8 mouse cellular contexts compared by ENCODE assay signal in genomic region chr12:56611504-56612348, GRCm38 (mm10). TPM values are rescaled to one million over a fixed set of nuclear protein-coding genes. Genes with fewer than 3 reads are reported as not detected.
DNase-seq lines count a peak whose midpoint lies in the region; ATAC-seq lines count a peak whose summit lies in the region.

No protein-coding gene starts in this region.

- H3K4me1 ChIP-seq in kidney, embryonic 14.5 days (ENCODE audit: control insufficient read depth, insufficient read depth, low read length) = peaks cover 4% of the 10 kb centered on the region; the same call in 1 of the 2 replicates
- H3K4me1 ChIP-seq in forebrain, embryonic 15.5 days = peaks cover 17% of the 10 kb centered on the region
- H3K4me1 ChIP-seq in limb, embryonic 11.5 days (ENCODE audit: control insufficient read depth, insufficient read depth, low read length) = peaks cover 14% of the 10 kb centered on the region
- H3K4me1 ChIP-seq in neural tube, embryonic 14.5 days (ENCODE audit: control insufficient read depth, insufficient read depth, low read length) = peaks cover 5% of the 10 kb centered on the region

- H3K9me3 ChIP-seq in kidney, embryonic 14.5 days (ENCODE audit: control insufficient read depth, low read length) = no peaks in the 10 kb centered on the region
- no peaks in the 10 kb centered on the region for H3K9me3 ChIP-seq in forebrain, embryonic 15.5 days
- no peaks in the 10 kb centered on the region for H3K9me3 ChIP-seq in limb, embryonic 11.5 days (ENCODE audit: control insufficient read depth, low read length)
- H3K9me3 ChIP-seq in neural tube, embryonic 14.5 days (ENCODE audit: control insufficient read depth, low read length) = no peaks in the 10 kb centered on the region

- H3K27me3 ChIP-seq in kidney, embryonic 14.5 days (ENCODE audit: control insufficient read depth, insufficient read depth, low read length) = peaks cover 93% of the 10 kb centered on the region
- H3K27me3 ChIP-seq in forebrain, embryonic 15.5 days = peaks cover 96% of the 10 kb centered on the region
- H3K27me3 ChIP-seq in limb, embryonic 11.5 days (ENCODE audit: control insufficient read depth, insufficient read depth, low read length) = peaks cover 88% of the 10 kb centered on the region
- H3K27me3 ChIP-seq in neural tube, embryonic 14.5 days (ENCODE audit: control insufficient read depth, insufficient read depth, low read length) = peaks cover 88% of the 10 kb centered on the region

- no peak overlapping the region for H3K9ac ChIP-seq in kidney, embryonic 14.5 days (ENCODE audit: low read depth, low read length)
- no peak overlapping the region for H3K9ac ChIP-seq in forebrain, embryonic 15.5 days (replicated peaks)
- peak overlapping the region; percentile 22; the same call in 1 of the 2 replicates for H3K9ac ChIP-seq in limb, embryonic 11.5 days (ENCODE audit: low read length)
- H3K9ac ChIP-seq in neural tube, embryonic 14.5 days (replicated peaks; ENCODE audit: low read depth, low read length) = no peak overlapping the region

- ATAC-seq in kidney, embryonic 14.5 days (ENCODE audit: low FRiP score, low TSS enrichment) = peak; percentile 74
- peak; percentile 29 for ATAC-seq in forebrain, embryonic 15.5 days (replicated peaks)
- ATAC-seq in limb, embryonic 11.5 days (ENCODE audit: insufficient number of reproducible peaks, low FRiP score, low TSS enrichment, low read depth) = peak; percentile 38; the same call in 1 of the 2 replicates
- peak; percentile 64; the same call in 1 of the 2 replicates for ATAC-seq in neural tube, embryonic 14.5 days (ENCODE audit: low read depth)

- DNase-seq in kidney, adult 11 months = no peak
- DNase-seq in adrenal gland, adult 2 months = peak; percentile 37
- peak; percentile 69 for DNase-seq in limb, embryonic 11.5 days (ENCODE audit: low spot score)
- no peak for DNase-seq in thymus, postnatal 36 days
- no peak for DNase-seq in kidney, postnatal 14 days

- no peaks in the 10 kb centered on the region for H3K36me3 ChIP-seq in kidney, embryonic 14.5 days (ENCODE audit: control insufficient read depth, insufficient read depth, low read length)
- H3K36me3 ChIP-seq in forebrain, embryonic 15.5 days = no peaks in the 10 kb centered on the region
- H3K36me3 ChIP-seq in limb, embryonic 11.5 days (ENCODE audit: control insufficient read depth, insufficient read depth, low read length) = no peaks in the 10 kb centered on the region
- no peaks in the 10 kb centered on the region for H3K36me3 ChIP-seq in neural tube, embryonic 14.5 days (ENCODE audit: control insufficient read depth, insufficient read depth, low read length)

- no peak overlapping the region for H3K27ac ChIP-seq in kidney, embryonic 14.5 days (ENCODE audit: low read depth, low read length)
- H3K27ac ChIP-seq in forebrain, embryonic 15.5 days (replicated peaks) = no peak overlapping the region
- no peak overlapping the region for H3K27ac ChIP-seq in limb, embryonic 11.5 days (replicated peaks; ENCODE audit: low read depth, low read length)
- no peak overlapping the region for H3K27ac ChIP-seq in neural tube, embryonic 14.5 days (ENCODE audit: low read depth, low read length)

- H3K4me2 ChIP-seq in kidney, embryonic 14.5 days (replicated peaks; ENCODE audit: low read depth, low read length) = peak overlapping the region; percentile 42
- peak overlapping the region; percentile 51 for H3K4me2 ChIP-seq in forebrain, embryonic 15.5 days (replicated peaks)
- H3K4me2 ChIP-seq in limb, embryonic 11.5 days (ENCODE audit: low read depth, severe bottlenecking) = peak overlapping the region; percentile 63
- H3K4me2 ChIP-seq in neural tube, embryonic 14.5 days (ENCODE audit: low read depth, low read length) = peak overlapping the region; percentile 45

- H3K4me3 ChIP-seq in kidney, embryonic 14.5 days (ENCODE audit: low read length) = peak overlapping the region; percentile 34
- H3K4me3 ChIP-seq in forebrain, embryonic 15.5 days = peak overlapping the region; percentile 32
- peak overlapping the region; percentile 23 for H3K4me3 ChIP-seq in limb, embryonic 11.5 days (ENCODE audit: low read depth, low read length)
- H3K4me3 ChIP-seq in neural tube, embryonic 14.5 days (ENCODE audit: low read depth, low read length) = peak overlapping the region; percentile 21; the same call in 1 of the 2 replicates

- WGBS in kidney, embryonic 14.5 days = under 1% methylated on average over 57 of the region's 57 CpGs
- 2% methylated on average over 55 of the region's 57 CpGs for WGBS in forebrain, embryonic 15.5 days
- under 1% methylated on average over 57 of the region's 57 CpGs for WGBS in limb, embryonic 11.5 days
- under 1% methylated on average over 57 of the region's 57 CpGs for WGBS in neural tube, embryonic 14.5 days

RNA-seq across cellular contexts. Expression of gene Nkx2-9, which starts 1.4 kb away (rescaled TPM):
- polyA plus RNA-seq in kidney, embryonic 14.5 days (2014; fragmentation: Nextera tagmentation; extraction: Ambion mirVana) = not detected in 2 replicates
- under 1 TPM in 1 of 2 experiments, not detected in 1; 0.69 TPM for total RNA-seq in adrenal gland, adult 2 months (2021)
- polyA plus RNA-seq in adrenal gland, adult 2 months (2012; rRNA removed) = 0.61 and 0.80 TPM in 2 replicates
- polyA plus RNA-seq in forebrain, embryonic 15.5 days (2015; fragmentation: Nextera tagmentation; extraction: Ambion mirVana) = not detected in 2 replicates
- polyA plus RNA-seq in limb, embryonic 11.5 days (2014; fragmentation: Nextera tagmentation; extraction: Ambion mirVana) = not detected in 2 replicates
- polyA plus RNA-seq in neural tube, embryonic 14.5 days (2014; fragmentation: Nextera tagmentation; extraction: Ambion mirVana) = not detected in 2 replicates

Comparison
In these comparisons a context has a peak if more than half of its experiments do, and no peak if none do; other contexts are left out.
1. DNase-seq: peak in adrenal gland, adult 2 months (single experiment) and limb, embryonic 11.5 days (single experiment); none in kidney, adult 11 months (single experiment), thymus, postnatal 36 days (0 of 2) and kidney, postnatal 14 days (single experiment).
2. Peak in every context shown above with its lines, with median percentiles within 50 percentile points of each other: ATAC-seq, H3K4me2 ChIP-seq and H3K4me3 ChIP-seq.